Mouse (Mus musculus) hindbrain, embryonic 16.5 days (tissue): ENCODE measurements around the gene Bmper. TPM values are rescaled to one million over a fixed set of nuclear protein-coding genes. Genes with fewer than 3 reads are reported as not detected.

Experiments used
- ATAC-seq: fragments of 200-750 bp; cut with Nextera tagmentation; 2 replicates; pipeline ENCODE4 v1.8.0; 2017; ENCODE audit warnings: moderate TSS enrichment, moderate library complexity
- H3K27ac ChIP-seq: fragments of 300-500 bp; sonication (generic); 2 replicates; pipeline ENCODE4 v1.5.1; 2014; ENCODE audit warnings: low read depth, mild to moderate bottlenecking, control low read depth, low read length, moderate library complexity
- H3K27me3 ChIP-seq: fragments of 300-500 bp; sonication (generic); replicated peaks from 2 replicates; pipeline ENCODE4 v1.6.1; 2014; ENCODE audit warnings: low read length; ENCODE audit not compliant: control insufficient read depth, insufficient read depth
- H3K36me3 ChIP-seq: fragments of 300-500 bp; sonication (generic); 2 replicates; pipeline ENCODE4 v1.6.1; 2014; ENCODE audit warnings: mild to moderate bottlenecking, low read length, moderate library complexity, mixed read lengths; ENCODE audit not compliant: control insufficient read depth, insufficient read depth
- H3K4me1 ChIP-seq: fragments of 300-500 bp; sonication (generic); 2 replicates; pipeline ENCODE4 v1.6.1; 2014; ENCODE audit warnings: low read depth, low read length; ENCODE audit not compliant: control insufficient read depth, insufficient read depth
- H3K4me2 ChIP-seq: fragments of 300-500 bp; sonication (generic); 2 replicates; pipeline ENCODE4 v1.6.1; 2014; ENCODE audit warnings: mild to moderate bottlenecking, low read length, control low read depth, moderate library complexity
- H3K4me3 ChIP-seq: fragments of 300-500 bp; sonication (generic); 2 replicates; pipeline ENCODE4 v1.5.1; 2014; ENCODE audit warnings: mild to moderate bottlenecking, low read length, control low read depth, moderate library complexity
- H3K9ac ChIP-seq: fragments of 300-500 bp; sonication (generic); 2 replicates; pipeline ENCODE4 v1.6.1; 2014; ENCODE audit warnings: low read depth, mild to moderate bottlenecking, control low read depth, low read length, moderate library complexity
- H3K9me3 ChIP-seq: fragments of 300-500 bp; sonication (generic); 2 replicates; pipeline ENCODE4 v1.6.1; 2014; ENCODE audit warnings: mild to moderate bottlenecking, low read length, moderate library complexity; ENCODE audit not compliant: control insufficient read depth
- WGBS: fragments of 180-500 bp; shearing (Covaris S2); extraction: QIAGEN DNeasy Blood & Tissue Kit; methylation state at CpG from one replicate; pipeline ENCODE4 v1.1.7; 2014; 5-methylcytosine and 5-hydroxymethylcytosine counted together
- polyA plus RNA-seq: library from polyadenylated mRNA; unstranded; fragments of >200 nt; fragmentation: Nextera tagmentation; extraction: Ambion mirVana; gene quantifications from 2 replicates; pipeline ENCODE4 v1.2.1, GENCODE M21; 2015

Gene Bmper
- polyA plus RNA-seq, 1 experiment from 2014 or later: 8.7 TPM

- no peak overlapping the region for H3K4me3 ChIP-seq
- H3K4me2 ChIP-seq: no peak overlapping the region
- H3K27ac ChIP-seq: no peak overlapping the region
- H3K4me1 ChIP-seq: no peaks in the 10 kb centered on the region
- no peaks in the 10 kb centered on the region for H3K27me3 ChIP-seq
- no peaks in the 10 kb centered on the region; the same call in 1 of the 2 replicates for H3K36me3 ChIP-seq
- no peak overlapping the region for H3K9ac ChIP-seq
- WGBS: 88% methylated on average over 2 of the region's 2 CpGs
- no peaks in the 10 kb centered on the region for H3K9me3 ChIP-seq
- no peak for ATAC-seq
These were observed 187.7 kb downstream of the Bmper start for GRCm38 (mm10) chr9:23410567-23410966.

DNA sequence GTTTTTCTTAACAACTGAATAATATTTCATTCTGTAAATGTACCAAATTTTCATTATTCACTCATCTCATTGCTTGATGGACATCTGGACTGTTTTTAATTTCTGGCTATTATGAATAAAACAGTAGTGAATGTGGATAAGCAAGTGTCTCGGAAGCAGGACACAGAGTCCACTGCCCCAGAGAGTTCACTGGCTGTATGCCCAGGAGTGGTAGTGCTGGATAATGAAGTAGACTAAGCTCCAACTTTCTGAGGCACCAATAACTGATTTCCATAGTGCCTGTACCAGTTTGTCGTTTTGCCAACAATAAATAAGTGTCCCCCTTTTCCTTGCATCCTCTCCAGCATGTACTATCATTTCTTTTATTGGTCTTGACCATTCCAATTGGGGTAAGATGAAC lies 190.1 kb downstream of the Bmper start:
- Histone ChIP-seq H3K27ac (no peak overlapping the region), H3K36me3 (no peaks in the 10 kb centered on the region), H3K27me3 (no peaks in the 10 kb centered on the region), H3K9ac (no peak overlapping the region), H3K4me1 (no peaks in the 10 kb centered on the region), H3K9me3 (peaks cover 2% of the 10 kb centered on the region; the same call in 1 of the 2 replicates), H3K4me2 (no peak overlapping the region), H3K4me3 (no peak overlapping the region)
- WGBS: 60% methylated on average over 2 of the region's 2 CpGs
- no peak for ATAC-seq

DNA sequence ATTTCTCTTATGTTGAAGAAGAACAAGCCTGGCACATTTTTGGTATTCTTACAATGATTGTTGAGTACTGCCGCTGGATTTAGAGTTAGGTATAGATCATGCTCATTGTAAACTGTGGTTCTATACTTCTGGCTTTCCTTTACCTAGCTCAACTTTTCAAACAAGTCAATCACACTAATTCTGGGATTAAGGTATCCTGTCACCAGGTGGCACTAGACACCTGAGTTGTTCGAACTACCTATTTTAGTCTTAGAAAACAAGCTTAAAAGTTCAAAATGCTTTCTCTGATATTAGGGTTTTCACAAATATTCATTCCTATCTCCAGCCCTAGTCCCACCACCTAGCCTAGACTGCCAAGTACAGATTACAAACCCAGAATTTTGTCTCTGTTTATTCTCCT lies 196.2 kb downstream of the Bmper start:
- peaks cover 2% of the 10 kb centered on the region; the same call in 1 of the 2 replicates for H3K9me3 ChIP-seq
- H3K27me3 ChIP-seq: no peaks in the 10 kb centered on the region
- H3K36me3 ChIP-seq: no peaks in the 10 kb centered on the region
- H3K4me1 ChIP-seq: no peaks in the 10 kb centered on the region
- H3K4me2 ChIP-seq: no peak overlapping the region
- no peak overlapping the region for H3K4me3 ChIP-seq
- ATAC-seq: no peak
- H3K27ac ChIP-seq: no peak overlapping the region
- no peak overlapping the region for H3K9ac ChIP-seq
- WGBS: 89% methylated on average over 2 of the region's 2 CpGs

- H3K4me3 ChIP-seq: no peak overlapping the region
- no peaks in the 10 kb centered on the region for H3K4me1 ChIP-seq
- H3K9ac ChIP-seq: no peak overlapping the region
- no peaks in the 10 kb centered on the region for H3K27me3 ChIP-seq
- no peaks in the 10 kb centered on the region for H3K9me3 ChIP-seq
- WGBS: 77% methylated on average over 1 of the region's 1 CpGs
- H3K4me2 ChIP-seq: no peak overlapping the region
- ATAC-seq: no peak
- H3K36me3 ChIP-seq: no peaks in the 10 kb centered on the region
- H3K27ac ChIP-seq: no peak overlapping the region
These were observed 200.9 kb downstream of the Bmper start for GRCm38 (mm10) chr9:23423748-23424147.

GRCm38 (mm10) chr9:23432631-23433030 lies 209.8 kb downstream of the Bmper start:
- no peaks in the 10 kb centered on the region for H3K9me3 ChIP-seq
- H3K27me3 ChIP-seq: no peaks in the 10 kb centered on the region
- no peaks in the 10 kb centered on the region for H3K4me1 ChIP-seq
- H3K4me3 ChIP-seq: no peak overlapping the region
- no peaks in the 10 kb centered on the region for H3K36me3 ChIP-seq
- no peak overlapping the region for H3K27ac ChIP-seq
- WGBS: 70% methylated on average over 2 of the region's 2 CpGs
- no peak overlapping the region for H3K4me2 ChIP-seq
- no peak for ATAC-seq
- H3K9ac ChIP-seq: no peak overlapping the region

GRCm38 (mm10) chr9:23433238-23433637 lies 210.4 kb downstream of the Bmper start:
- no peak overlapping the region for H3K9ac ChIP-seq
- WGBS: 81% methylated on average over 3 of the region's 3 CpGs
- H3K9me3 ChIP-seq: no peaks in the 10 kb centered on the region
- H3K36me3 ChIP-seq: no peaks in the 10 kb centered on the region
- no peaks in the 10 kb centered on the region for H3K27me3 ChIP-seq
- no peak overlapping the region for H3K27ac ChIP-seq
- H3K4me2 ChIP-seq: no peak overlapping the region
- no peak overlapping the region for H3K4me3 ChIP-seq
- H3K4me1 ChIP-seq: no peaks in the 10 kb centered on the region
- ATAC-seq: no peak

- no peaks in the 10 kb centered on the region for H3K36me3 ChIP-seq
- no peaks in the 10 kb centered on the region for H3K27me3 ChIP-seq
- ATAC-seq: no peak
- 62% methylated on average over 6 of the region's 6 CpGs for WGBS
- no peak overlapping the region for H3K4me3 ChIP-seq
- H3K4me1 ChIP-seq: no peaks in the 10 kb centered on the region
- H3K9me3 ChIP-seq: no peaks in the 10 kb centered on the region
- H3K4me2 ChIP-seq: no peak overlapping the region
- H3K27ac ChIP-seq: no peak overlapping the region
- no peak overlapping the region for H3K9ac ChIP-seq
These were observed 213.9 kb downstream of the Bmper start for GRCm38 (mm10) chr9:23436751-23437150.

DNA sequence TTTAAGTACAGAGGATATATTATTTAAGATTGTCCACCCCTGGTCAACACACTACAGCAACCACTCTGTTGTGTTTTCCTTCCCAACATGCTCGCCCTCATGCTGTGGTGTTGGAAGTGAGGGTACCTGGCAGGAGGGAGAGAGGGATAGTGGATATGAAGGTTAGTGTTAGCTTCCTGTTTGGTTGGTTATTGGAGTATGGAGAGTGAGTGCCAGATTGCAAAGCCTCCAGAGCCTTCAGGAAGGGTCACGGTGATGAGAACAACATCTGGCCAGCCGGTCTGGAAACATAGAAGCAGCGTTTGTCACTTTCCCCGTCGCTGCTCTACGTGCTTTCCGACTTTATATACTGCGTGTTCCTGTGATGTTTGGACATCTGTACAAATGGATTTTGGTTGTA lies 215.8 kb downstream of the Bmper start:
- ATAC-seq: no peak

GRCm38 (mm10) chr9:23442168-23442567 lies 219.3 kb downstream of the Bmper start:
- 52% methylated on average over 5 of the region's 5 CpGs for WGBS
- no peak overlapping the region for H3K4me2 ChIP-seq
- no peak overlapping the region for H3K4me3 ChIP-seq

More for the DNA sequence above, 215.8 kb downstream of the Bmper start:
- Histone ChIP-seq H3K4me1 (no peaks in the 10 kb centered on the region), H3K4me3 (no peak overlapping the region), H3K9me3 (no peaks in the 10 kb centered on the region), H3K27me3 (no peaks in the 10 kb centered on the region), H3K27ac (no peak overlapping the region), H3K4me2 (no peak overlapping the region), H3K36me3 (no peaks in the 10 kb centered on the region), H3K9ac (no peak overlapping the region)
- 85% methylated on average over 9 of the region's 9 CpGs for WGBS

DNA sequence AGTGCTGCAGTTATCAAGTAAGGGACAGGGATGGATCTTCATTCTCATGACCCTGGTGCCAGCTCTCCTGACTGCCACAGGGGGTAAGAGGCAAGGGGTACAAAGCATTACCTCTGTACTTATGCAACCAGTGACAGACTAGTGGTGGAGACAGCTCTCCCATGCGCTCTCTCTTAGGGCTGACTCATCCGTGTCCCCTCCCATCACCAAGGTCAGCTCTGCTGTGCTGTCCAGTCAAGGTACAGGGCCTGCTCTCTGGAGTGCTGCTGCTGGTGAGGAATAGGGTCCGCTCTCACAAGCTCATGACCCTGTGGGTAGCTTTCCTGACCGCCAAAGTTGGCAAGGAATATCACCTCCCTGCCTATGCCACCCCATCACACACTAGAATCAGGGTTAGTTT lies 222.1 kb downstream of the Bmper start:
- H3K4me3 ChIP-seq: no peak overlapping the region
- no peak for ATAC-seq
- H3K27ac ChIP-seq: no peak overlapping the region
- no peaks in the 10 kb centered on the region for H3K27me3 ChIP-seq
- no peak overlapping the region for H3K9ac ChIP-seq
- no peaks in the 10 kb centered on the region for H3K4me1 ChIP-seq
- 91% methylated on average over 4 of the region's 4 CpGs for WGBS
- no peaks in the 10 kb centered on the region for H3K9me3 ChIP-seq
- no peak overlapping the region for H3K4me2 ChIP-seq
- no peaks in the 10 kb centered on the region for H3K36me3 ChIP-seq

More at GRCm38 (mm10) chr9:23442168-23442567, 219.3 kb downstream of the Bmper start:
- H3K27me3 ChIP-seq: no peaks in the 10 kb centered on the region
- no peaks in the 10 kb centered on the region for H3K36me3 ChIP-seq
- no peak for ATAC-seq
- H3K9me3 ChIP-seq: no peaks in the 10 kb centered on the region
- no peak overlapping the region for H3K27ac ChIP-seq
- no peaks in the 10 kb centered on the region for H3K4me1 ChIP-seq
- no peak overlapping the region for H3K9ac ChIP-seq
